Mouse (Mus musculus) bone marrow macrophage, adult 2 months (primary cell): ENCODE data around the gene Cd274.

Source experiments
- CTCF ChIP-seq: IDR thresholded peaks from 2 replicates; pipeline ENCODE4 v1.5.1; 2012; ENCODE audit warnings: low read depth, mild to moderate bottlenecking, low read length, moderate library complexity
- POLR2A ChIP-seq: IDR thresholded peaks from 2 replicates; pipeline ENCODE4 v1.6.1; 2012; ENCODE audit warnings: mild to moderate bottlenecking, low read depth, low read length, borderline replicate concordance

DNA sequence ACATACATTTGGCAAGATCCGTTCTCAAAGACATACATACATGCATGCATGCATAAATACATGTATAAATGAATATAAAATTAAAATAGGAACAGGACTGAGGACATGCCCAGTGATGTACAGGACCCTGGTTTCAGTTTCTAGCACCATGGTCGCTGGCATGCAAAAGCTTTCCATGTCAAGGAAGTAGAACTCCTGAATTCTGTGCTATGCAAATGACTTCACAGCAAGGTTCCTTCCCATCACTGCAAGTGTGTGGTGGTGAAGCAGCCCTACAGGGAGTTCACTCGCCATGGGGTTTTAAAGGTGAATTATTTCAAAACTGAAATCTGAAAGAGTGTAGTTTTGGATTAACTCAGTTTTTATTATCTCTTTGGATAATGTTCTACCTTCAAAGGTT, 9.1 kb downstream of the Cd274 start:
- TF ChIP-seq CTCF (no peak), POLR2A (no peak)
